Comparison of ENCODE assay signal across 8 mouse cellular contexts in genomic region chr13:83720883-83721371, GRCm38 (mm10).
DNase-seq lines count a peak whose midpoint lies in the region; ATAC-seq and TF ChIP-seq lines count a peak whose summit lies in the region.

No protein-coding gene starts in this region.

- TF ChIP-seq CTCF in heart, postnatal 0 days (IDR thresholded peaks at IDR 0.05; ENCODE audit: low read depth): no peak

- peaks cover 4% of the 10 kb centered on the region; the same call in 1 of the 2 replicates for H3K4me1 ChIP-seq in heart, postnatal 0 days (ENCODE audit: control insufficient read depth, insufficient read depth)
- H3K4me1 ChIP-seq in neural tube, embryonic 14.5 days (ENCODE audit: control insufficient read depth, insufficient read depth, low read length): peaks cover 3% of the 10 kb centered on the region; the same call in 1 of the 2 replicates

- intact Hi-C loops in left cerebral cortex, postnatal 10 days (cut with DNase I): loop anchor here (5.0 to 10.0 kb wide), 2 partner anchors 779 to 1936 kb away; partner anchors contain the start of gene Cetn3

- H3K27me3 ChIP-seq in heart, postnatal 0 days (ENCODE audit: control insufficient read depth, insufficient read depth, low read length): peaks cover 100% of the 10 kb centered on the region
- no peaks in the 10 kb centered on the region for H3K27me3 ChIP-seq in neural tube, embryonic 14.5 days (ENCODE audit: control insufficient read depth, insufficient read depth, low read length)

- peak overlapping the region; percentile 25 for H3K4me3 ChIP-seq in heart, postnatal 0 days (ENCODE audit: low read depth, low read length)
- H3K4me3 ChIP-seq in neural tube, embryonic 14.5 days (ENCODE audit: low read depth, low read length): peak overlapping the region; percentile 90

- WGBS in heart, postnatal 0 days: under 1% methylated on average over 30 of the region's 30 CpGs
- under 1% methylated on average over 23 of the region's 30 CpGs for WGBS in neural tube, embryonic 14.5 days

- H3K9ac ChIP-seq in heart, postnatal 0 days (replicated peaks; ENCODE audit: low read depth, low read length): no peak overlapping the region
- peak overlapping the region; percentile 100 for H3K9ac ChIP-seq in neural tube, embryonic 14.5 days (replicated peaks; ENCODE audit: low read depth, low read length)

- no peak for TF ChIP-seq EP300 in heart, postnatal 0 days (IDR thresholded peaks at IDR 0.05; ENCODE audit: low read depth)

- H3K36me3 ChIP-seq in heart, postnatal 0 days (replicated peaks; ENCODE audit: control insufficient read depth, insufficient read depth, low read length): no peaks in the 10 kb centered on the region
- H3K36me3 ChIP-seq in neural tube, embryonic 14.5 days (ENCODE audit: control insufficient read depth, insufficient read depth, low read length): no peaks in the 10 kb centered on the region

- H3K9me3 ChIP-seq in heart, postnatal 0 days (replicated peaks; ENCODE audit: control insufficient read depth, low read length): 0 out of 2 replicates have a peak, but pooled peaks cover 3% of the 10 kb centered on the region
- H3K9me3 ChIP-seq in neural tube, embryonic 14.5 days (ENCODE audit: control insufficient read depth, low read length): no peaks in the 10 kb centered on the region

- no peak for ATAC-seq in heart, postnatal 0 days (ENCODE audit: insufficient read depth, low read depth)
- ATAC-seq in neural tube, embryonic 14.5 days (ENCODE audit: low read depth): peak; percentile 84

- no peak overlapping the region for H3K4me2 ChIP-seq in heart, postnatal 0 days (ENCODE audit: low read depth, low read length)
- H3K4me2 ChIP-seq in neural tube, embryonic 14.5 days (ENCODE audit: low read depth, low read length): peak overlapping the region; percentile 81

- no peak overlapping the region for H3K27ac ChIP-seq in heart, postnatal 0 days (ENCODE audit: low read depth)
- peak overlapping the region; percentile 100 for H3K27ac ChIP-seq in neural tube, embryonic 14.5 days (ENCODE audit: low read depth, low read length)

- DNase-seq in heart, postnatal 0 days (ENCODE audit: low spot score): peak; percentile 3
- no peak for DNase-seq in heart, adult 9 months (ENCODE audit: low spot score in 2 of 2)
- DNase-seq in cerebellum, adult 9-11 months: peak; percentile 88
- DNase-seq in frontal cortex, postnatal 36 days (ENCODE audit: low spot score in 2 of 2): peak; percentile 82 to 84
- peak; percentile 85 to 86 for DNase-seq in left cerebral cortex, postnatal 10 days (ENCODE audit: extremely low spot score in 1 of 2, low spot score in 2 of 2)
- DNase-seq in adrenal gland, adult (ENCODE audit: inconsistent age in 2 of 2, low spot score in 1 of 2): no peak
- DNase-seq in spleen, postnatal 10 days (ENCODE audit: low spot score in 2 of 2): no peak

Comparison
In these comparisons a context has a peak if more than half of its experiments do, and no peak if none do; other contexts are left out.
1. DNase-seq: peak in heart, postnatal 0 days (single experiment), cerebellum, adult 9-11 months (single experiment), frontal cortex, postnatal 36 days (2 of 2) and left cerebral cortex, postnatal 10 days (2 of 2); none in heart, adult 9 months (0 of 2), adrenal gland, adult (0 of 2) and spleen, postnatal 10 days (0 of 2).